Mouse (Mus musculus): ENCODE results near the gene Hdac2. TPM values are rescaled to one million over a fixed set of nuclear protein-coding genes. Genes with fewer than 3 reads are reported as not detected.

Hdac2 gene
- 448 TPM in 2 replicates for polyA plus RNA-seq (2014; fragmentation: Nextera tagmentation; extraction: Ambion mirVana)

- no peaks in the 10 kb centered on the region for H3K4me1 ChIP-seq (ENCODE audit: control insufficient read depth, insufficient read depth, low read length)
- peak within 1 kb of the TSS; percentile 99 for H3K9ac ChIP-seq (ENCODE audit: low read length)
- peak within 1 kb of the TSS; percentile 98 for H3K27ac ChIP-seq (ENCODE audit: low read depth, low read length)
- H3K4me2 ChIP-seq (ENCODE audit: low read depth) = peak within 1 kb of the TSS; percentile 53
- H3K27me3 ChIP-seq (ENCODE audit: control insufficient read depth, insufficient read depth, low read length) = no peaks in the 10 kb centered on the region
- peak; percentile 93 for DNase-seq (ENCODE audit: low spot score)
- H3K9me3 ChIP-seq (ENCODE audit: control insufficient read depth, low read length) = no peaks in the 10 kb centered on the region; the same call in 1 of the 2 replicates
- H3K4me3 ChIP-seq (ENCODE audit: low read depth, low read length) = peak within 1 kb of the TSS; percentile 94
- under 1% methylated on average over 64 of the region's 67 CpGs for WGBS
- peak; percentile 97 for ATAC-seq (ENCODE audit: insufficient read depth, low FRiP score, low TSS enrichment)
- H3K36me3 ChIP-seq (ENCODE audit: control insufficient read depth, insufficient read depth, low read length) = no peaks in the 10 kb centered on the region
These were observed at the start of gene Hdac2 for GRCm38 (mm10) chr10:36974086-36974675. Gene Hdac2 (plus strand): TSS chr10:36974544.

- H3K9me3 ChIP-seq (ENCODE audit: control insufficient read depth, low read length) = no peaks in the 10 kb centered on the region
- ATAC-seq (ENCODE audit: insufficient read depth, low FRiP score, low TSS enrichment) (no peak), DNase-seq (ENCODE audit: low spot score) (no peak)
- H3K4me1 ChIP-seq (ENCODE audit: control insufficient read depth, insufficient read depth, low read length) = no peaks in the 10 kb centered on the region
- no peak overlapping the region for H3K27ac ChIP-seq (ENCODE audit: low read depth, low read length)
- H3K36me3 ChIP-seq (ENCODE audit: control insufficient read depth, insufficient read depth, low read length) = no peaks in the 10 kb centered on the region
- no peak overlapping the region for H3K4me3 ChIP-seq (ENCODE audit: low read depth, low read length)
- WGBS = 76% methylated on average over 3 of the region's 3 CpGs
- H3K27me3 ChIP-seq (ENCODE audit: control insufficient read depth, insufficient read depth, low read length) = no peaks in the 10 kb centered on the region
- no peak overlapping the region for H3K9ac ChIP-seq (ENCODE audit: low read length)
- H3K4me2 ChIP-seq (ENCODE audit: low read depth) = no peak overlapping the region
These were observed 46.1 kb upstream of the Hdac2 start for GRCm38 (mm10) chr10:36928212-36928611.

- Histone ChIP-seq H3K4me1 (ENCODE audit: control insufficient read depth, insufficient read depth, low read length) (no peaks in the 10 kb centered on the region; the same call in 1 of the 2 replicates), H3K4me3 (ENCODE audit: low read depth, low read length) (no peak overlapping the region), H3K36me3 (ENCODE audit: control insufficient read depth, insufficient read depth, low read length) (no peaks in the 10 kb centered on the region), H3K4me2 (ENCODE audit: low read depth) (no peak overlapping the region), H3K9ac (ENCODE audit: low read length) (no peak overlapping the region), H3K9me3 (ENCODE audit: control insufficient read depth, low read length) (no peaks in the 10 kb centered on the region), H3K27me3 (ENCODE audit: control insufficient read depth, insufficient read depth, low read length) (no peaks in the 10 kb centered on the region), H3K27ac (ENCODE audit: low read depth, low read length) (no peak overlapping the region)
- 89% methylated on average over 5 of the region's 5 CpGs for WGBS
- DNase-seq (ENCODE audit: low spot score) (no peak), ATAC-seq (ENCODE audit: insufficient read depth, low FRiP score, low TSS enrichment) (no peak)
These were observed 38.5 kb upstream of the Hdac2 start for GRCm38 (mm10) chr10:36935863-36936262.

GRCm38 (mm10) chr10:36936271-36936670 lies 38.1 kb upstream of the Hdac2 start:
- 72% methylated on average over 2 of the region's 2 CpGs for WGBS
- ATAC-seq (ENCODE audit: insufficient read depth, low FRiP score, low TSS enrichment) = no peak
- H3K9ac ChIP-seq (ENCODE audit: low read length) = no peak overlapping the region

GRCm38 (mm10) chr10:36951742-36952141 lies 22.6 kb upstream of the Hdac2 start:
- Histone ChIP-seq H3K36me3 (ENCODE audit: control insufficient read depth, insufficient read depth, low read length) (no peaks in the 10 kb centered on the region), H3K27ac (ENCODE audit: low read depth, low read length) (no peak overlapping the region), H3K4me1 (ENCODE audit: control insufficient read depth, insufficient read depth, low read length) (no peaks in the 10 kb centered on the region), H3K4me3 (ENCODE audit: low read depth, low read length) (no peak overlapping the region), H3K27me3 (ENCODE audit: control insufficient read depth, insufficient read depth, low read length) (no peaks in the 10 kb centered on the region), H3K4me2 (ENCODE audit: low read depth) (no peak overlapping the region), H3K9ac (ENCODE audit: low read length) (no peak overlapping the region), H3K9me3 (ENCODE audit: control insufficient read depth, low read length) (no peaks in the 10 kb centered on the region)
- no peak for DNase-seq (ENCODE audit: low spot score)
- ATAC-seq (ENCODE audit: insufficient read depth, low FRiP score, low TSS enrichment) = no peak
- 78% methylated on average over 2 of the region's 2 CpGs for WGBS

More at GRCm38 (mm10) chr10:36936271-36936670, 38.1 kb upstream of the Hdac2 start:
- Histone ChIP-seq H3K4me2 (ENCODE audit: low read depth) (no peak overlapping the region), H3K36me3 (ENCODE audit: control insufficient read depth, insufficient read depth, low read length) (no peaks in the 10 kb centered on the region), H3K27me3 (ENCODE audit: control insufficient read depth, insufficient read depth, low read length) (no peaks in the 10 kb centered on the region), H3K9me3 (ENCODE audit: control insufficient read depth, low read length) (no peaks in the 10 kb centered on the region), H3K27ac (ENCODE audit: low read depth, low read length) (no peak overlapping the region), H3K4me3 (ENCODE audit: low read depth, low read length) (no peak overlapping the region), H3K4me1 (ENCODE audit: control insufficient read depth, insufficient read depth, low read length) (no peaks in the 10 kb centered on the region; the same call in 1 of the 2 replicates)
- DNase-seq (ENCODE audit: low spot score) = no peak

GRCm38 (mm10) chr10:36952622-36953021 lies 21.7 kb upstream of the Hdac2 start:
- H3K4me1 ChIP-seq (ENCODE audit: control insufficient read depth, insufficient read depth, low read length) = no peaks in the 10 kb centered on the region
- H3K27me3 ChIP-seq (ENCODE audit: control insufficient read depth, insufficient read depth, low read length) = no peaks in the 10 kb centered on the region
- no peak overlapping the region for H3K9ac ChIP-seq (ENCODE audit: low read length)
- H3K4me3 ChIP-seq (ENCODE audit: low read depth, low read length) = no peak overlapping the region
- H3K27ac ChIP-seq (ENCODE audit: low read depth, low read length) = no peak overlapping the region
- 92% methylated on average over 2 of the region's 2 CpGs for WGBS
- H3K4me2 ChIP-seq (ENCODE audit: low read depth) = no peak overlapping the region
- no peaks in the 10 kb centered on the region for H3K9me3 ChIP-seq (ENCODE audit: control insufficient read depth, low read length)
- no peak for ATAC-seq (ENCODE audit: insufficient read depth, low FRiP score, low TSS enrichment)
- DNase-seq (ENCODE audit: low spot score) = no peak
- H3K36me3 ChIP-seq (ENCODE audit: control insufficient read depth, insufficient read depth, low read length) = no peaks in the 10 kb centered on the region

- Histone ChIP-seq H3K27ac (ENCODE audit: low read depth, low read length) (no peak overlapping the region), H3K4me3 (ENCODE audit: low read depth, low read length) (no peak overlapping the region)
- peak; percentile 52; the same call in 1 of the 2 replicates for ATAC-seq (ENCODE audit: insufficient read depth, low FRiP score, low TSS enrichment)
These were observed 14.7 kb upstream of the Hdac2 start for GRCm38 (mm10) chr10:36959563-36960110.

GRCm38 (mm10) chr10:36964406-36964805 lies 9.9 kb upstream of the Hdac2 start:
- no peak for ATAC-seq (ENCODE audit: insufficient read depth, low FRiP score, low TSS enrichment)

More at GRCm38 (mm10) chr10:36959563-36960110, 14.7 kb upstream of the Hdac2 start:
- no peak overlapping the region for H3K9ac ChIP-seq (ENCODE audit: low read length)
- WGBS = 81% methylated on average over 1 of the region's 1 CpGs
- H3K4me2 ChIP-seq (ENCODE audit: low read depth) = no peak overlapping the region
- H3K27me3 ChIP-seq (ENCODE audit: control insufficient read depth, insufficient read depth, low read length) = no peaks in the 10 kb centered on the region
- no peaks in the 10 kb centered on the region for H3K9me3 ChIP-seq (ENCODE audit: control insufficient read depth, low read length)
- DNase-seq (ENCODE audit: low spot score) = no peak
- H3K4me1 ChIP-seq (ENCODE audit: control insufficient read depth, insufficient read depth, low read length) = no peaks in the 10 kb centered on the region
- no peaks in the 10 kb centered on the region for H3K36me3 ChIP-seq (ENCODE audit: control insufficient read depth, insufficient read depth, low read length)

More at GRCm38 (mm10) chr10:36964406-36964805, 9.9 kb upstream of the Hdac2 start:
- no peaks in the 10 kb centered on the region for H3K9me3 ChIP-seq (ENCODE audit: control insufficient read depth, low read length)
- no peaks in the 10 kb centered on the region for H3K27me3 ChIP-seq (ENCODE audit: control insufficient read depth, insufficient read depth, low read length)
- no peak overlapping the region for H3K27ac ChIP-seq (ENCODE audit: low read depth, low read length)
- WGBS = 72% methylated on average over 2 of the region's 2 CpGs
- H3K4me3 ChIP-seq (ENCODE audit: low read depth, low read length) = no peak overlapping the region
- H3K4me2 ChIP-seq (ENCODE audit: low read depth) = no peak overlapping the region
- no peak for DNase-seq (ENCODE audit: low spot score)
- H3K36me3 ChIP-seq (ENCODE audit: control insufficient read depth, insufficient read depth, low read length) = no peaks in the 10 kb centered on the region
- H3K4me1 ChIP-seq (ENCODE audit: control insufficient read depth, insufficient read depth, low read length) = no peaks in the 10 kb centered on the region
- no peak overlapping the region for H3K9ac ChIP-seq (ENCODE audit: low read length)
